Mouse (Mus musculus) hindbrain, embryonic 13.5 days (tissue): ENCODE results near the gene Pibf1. TPM values are rescaled to one million over a fixed set of nuclear protein-coding genes. Genes with fewer than 3 reads are reported as not detected.

Source experiments
- ATAC-seq: fragments of 200-750 bp; cut with Nextera tagmentation; 2 replicates; pipeline ENCODE4 v1.8.0; 2017; ENCODE audit warnings: moderate TSS enrichment; ENCODE audit not compliant: low FRiP score
- H3K27ac ChIP-seq: fragments of 300-500 bp; sonication (generic); 2 replicates; pipeline ENCODE4 v1.5.1; 2015; ENCODE audit warnings: inconsistent platforms, mild to moderate bottlenecking, moderate library complexity
- H3K27me3 ChIP-seq: fragments of 300-500 bp; sonication (generic); 2 replicates; pipeline ENCODE4 v1.6.1; 2015; ENCODE audit warnings: mild to moderate bottlenecking, inconsistent platforms
- H3K36me3 ChIP-seq: fragments of 300-500 bp; sonication (generic); 2 replicates; pipeline ENCODE4 v1.6.1; 2015; ENCODE audit warnings: mild to moderate bottlenecking, inconsistent platforms
- H3K4me1 ChIP-seq: fragments of 300-500 bp; sonication (generic); replicated peaks from 2 replicates; pipeline ENCODE4 v1.6.1; 2015; ENCODE audit warnings: inconsistent platforms
- H3K4me2 ChIP-seq: fragments of 300-500 bp; sonication (generic); 2 replicates; pipeline ENCODE4 v1.6.1; 2015; ENCODE audit warnings: inconsistent platforms, mild to moderate bottlenecking, moderate library complexity
- H3K4me3 ChIP-seq: fragments of 300-500 bp; sonication (generic); 2 replicates; pipeline ENCODE4 v1.5.1; 2015; ENCODE audit warnings: mild to moderate bottlenecking, inconsistent platforms
- H3K9ac ChIP-seq: fragments of 300-500 bp; sonication (generic); 2 replicates; pipeline ENCODE4 v1.6.1; 2015; ENCODE audit warnings: mild to moderate bottlenecking, inconsistent platforms
- H3K9me3 ChIP-seq: fragments of 300-500 bp; sonication (generic); 2 replicates; pipeline ENCODE4 v1.6.1; 2016; ENCODE audit warnings: inconsistent platforms
- WGBS: fragments of 180-500 bp; shearing (Covaris S2); methylation state at CpG from one replicate; pipeline ENCODE4 v1.1.7; 2015; 5-methylcytosine and 5-hydroxymethylcytosine counted together
- polyA plus RNA-seq: library from polyadenylated mRNA; unstranded; fragments of >200 nt; fragmentation: Nextera tagmentation; extraction: Ambion mirVana; gene quantifications from 2 replicates; pipeline ENCODE4 v1.2.1, GENCODE M21; 2015

The Pibf1 gene
- polyA plus RNA-seq, 1 experiment from 2014 or later: 19.8 TPM

DNA sequence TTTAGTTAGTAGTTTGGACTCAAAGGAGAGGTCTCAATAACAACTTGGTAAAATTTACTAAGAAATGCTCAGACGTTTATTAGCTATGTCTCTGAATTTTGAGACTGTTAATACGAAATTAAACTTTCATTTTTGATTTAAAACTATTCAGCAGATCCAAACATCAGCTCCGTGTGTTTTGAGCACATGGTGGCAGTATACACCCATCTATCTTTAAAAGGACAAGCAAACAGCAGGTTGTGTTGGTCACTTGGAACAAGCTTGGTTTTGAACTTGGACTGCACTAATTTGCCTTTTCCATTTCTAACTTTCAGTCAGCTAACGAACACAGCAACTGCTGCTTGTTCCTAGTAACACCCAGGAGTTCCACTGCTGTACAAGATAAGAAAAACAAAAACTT is 18.4 kb downstream of the Pibf1 start:
- no peak for ATAC-seq
- H3K4me1 ChIP-seq: no peaks in the 10 kb centered on the region
- H3K9me3 ChIP-seq: no peaks in the 10 kb centered on the region
- H3K27me3 ChIP-seq: no peaks in the 10 kb centered on the region
- 90% methylated on average over 4 of the region's 4 CpGs for WGBS
- H3K27ac ChIP-seq: no peak overlapping the region
- no peak overlapping the region for H3K4me2 ChIP-seq
- no peak overlapping the region for H3K9ac ChIP-seq
- H3K36me3 ChIP-seq: peaks cover 36% of the 10 kb centered on the region
- H3K4me3 ChIP-seq: no peak overlapping the region

DNA sequence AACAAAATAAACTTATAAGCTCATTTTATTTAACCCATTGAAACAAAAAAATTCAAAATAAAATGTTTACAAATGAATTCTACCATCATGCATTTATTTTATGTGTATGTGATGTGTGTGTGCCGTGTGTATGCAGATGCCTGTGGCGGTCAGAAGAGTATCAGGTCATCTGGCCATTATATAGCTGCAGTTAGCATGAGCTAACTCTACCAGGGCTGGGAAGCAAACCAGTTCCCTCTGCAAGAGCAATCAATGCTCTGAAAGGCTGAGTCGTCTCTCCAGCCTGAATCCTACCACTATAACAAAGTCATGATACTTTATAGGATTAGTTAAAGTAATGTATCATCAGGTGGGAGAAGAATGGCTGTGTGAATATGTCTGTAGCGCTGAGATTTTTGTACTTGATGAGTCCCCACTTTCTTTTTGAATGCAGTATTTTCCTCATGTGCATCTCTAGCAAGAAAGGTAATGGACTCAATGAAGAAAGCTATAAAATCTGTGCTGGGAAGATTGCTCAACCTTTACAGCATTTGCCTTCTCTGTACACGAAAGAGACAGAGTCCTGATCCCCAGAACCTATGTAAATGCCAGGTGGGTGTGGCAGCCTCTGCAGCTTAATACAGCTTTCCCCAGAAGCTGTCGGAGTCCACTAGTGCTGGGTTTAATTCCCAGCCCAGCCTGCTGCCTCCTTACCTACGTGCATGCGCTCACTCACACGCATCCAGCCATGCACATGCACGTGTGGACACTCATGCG is 22.5 kb downstream of the Pibf1 start:
- 91% methylated on average over 11 of the region's 11 CpGs for whole genome bisulfite sequencing
- H3K27ac ChIP-seq: no peak overlapping the region

GRCm38 (mm10) chr14:99124076-99124475 is 24.9 kb downstream of the Pibf1 start:
- H3K36me3 ChIP-seq: peaks cover 6% of the 10 kb centered on the region
- H3K27me3 ChIP-seq: no peaks in the 10 kb centered on the region
- no peaks in the 10 kb centered on the region for H3K9me3 ChIP-seq
- no peak overlapping the region for H3K4me2 ChIP-seq
- no peak overlapping the region for H3K9ac ChIP-seq
- no peak overlapping the region for H3K4me3 ChIP-seq
- H3K27ac ChIP-seq: no peak overlapping the region
- no peak for ATAC-seq
- H3K4me1 ChIP-seq: no peaks in the 10 kb centered on the region
- 86% methylated on average over 4 of the region's 4 CpGs for WGBS

More for the DNA sequence above, 22.5 kb downstream of the Pibf1 start:
- H3K9ac ChIP-seq: no peak overlapping the region
- no peaks in the 10 kb centered on the region for H3K4me1 ChIP-seq
- H3K4me2 ChIP-seq: no peak overlapping the region
- no peak for ATAC-seq
- no peaks in the 10 kb centered on the region for H3K27me3 ChIP-seq
- H3K36me3 ChIP-seq: peaks cover 11% of the 10 kb centered on the region
- no peaks in the 10 kb centered on the region for H3K9me3 ChIP-seq
- no peak overlapping the region for H3K4me3 ChIP-seq

- no peak overlapping the region for H3K27ac ChIP-seq
- no peak overlapping the region for H3K4me2 ChIP-seq
- no peak overlapping the region for H3K4me3 ChIP-seq
- no peak overlapping the region for H3K9ac ChIP-seq
- no peaks in the 10 kb centered on the region for H3K27me3 ChIP-seq
- H3K9me3 ChIP-seq: no peaks in the 10 kb centered on the region
- no peaks in the 10 kb centered on the region for H3K4me1 ChIP-seq
- no peak for ATAC-seq
- 92% methylated on average over 4 of the region's 4 CpGs for WGBS
- peaks cover 6% of the 10 kb centered on the region for H3K36me3 ChIP-seq
Measured at GRCm38 (mm10) chr14:99126713-99127112, 27.5 kb downstream of the Pibf1 start.

- Histone ChIP-seq H3K4me1 (no peaks in the 10 kb centered on the region), H3K9me3 (no peaks in the 10 kb centered on the region), H3K9ac (no peak overlapping the region), H3K27ac (no peak overlapping the region), H3K4me2 (no peak overlapping the region), H3K36me3 (0 out of 2 replicates have a peak, but pooled peaks cover 2% of the 10 kb centered on the region), H3K4me3 (no peak overlapping the region), H3K27me3 (no peaks in the 10 kb centered on the region)
- WGBS: 90% methylated on average over 1 of the region's 1 CpGs
- no peak for ATAC-seq
Measured at GRCm38 (mm10) chr14:99127509-99127908, 28.3 kb downstream of the Pibf1 start.

- no peaks in the 10 kb centered on the region for H3K27me3 ChIP-seq
- H3K4me1 ChIP-seq: no peaks in the 10 kb centered on the region
- H3K9ac ChIP-seq: no peak overlapping the region
- no peak overlapping the region for H3K4me3 ChIP-seq
- no peak for ATAC-seq
- no peaks in the 10 kb centered on the region for H3K9me3 ChIP-seq
- 91% methylated on average over 2 of the region's 2 CpGs for WGBS
- H3K4me2 ChIP-seq: no peak overlapping the region
- no peak overlapping the region for H3K27ac ChIP-seq
- H3K36me3 ChIP-seq: peaks cover 5% of the 10 kb centered on the region; the same call in 1 of the 2 replicates
Measured at GRCm38 (mm10) chr14:99129050-99129449, 29.8 kb downstream of the Pibf1 start.

DNA sequence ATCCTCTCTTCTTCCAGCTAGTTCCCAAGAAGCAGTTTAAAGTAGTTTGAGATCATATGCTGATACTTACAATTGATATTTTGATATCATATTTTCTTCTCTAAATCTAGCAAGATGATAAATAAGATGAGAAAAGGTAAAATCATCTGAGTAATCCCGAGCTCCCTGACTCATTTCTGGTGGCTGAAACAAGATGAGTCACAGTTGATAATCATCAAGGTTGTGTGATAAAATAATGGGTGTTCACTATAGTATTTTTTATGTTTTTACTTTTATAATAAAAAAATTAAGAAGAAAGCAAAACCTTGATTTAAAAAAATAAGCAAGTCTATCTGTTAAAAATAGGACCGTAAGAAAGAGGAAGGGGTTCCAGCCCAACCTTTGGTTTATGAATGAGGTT is 34.8 kb downstream of the Pibf1 start:
- ATAC-seq: no peak
- H3K36me3 ChIP-seq: peaks cover 20% of the 10 kb centered on the region
- H3K9ac ChIP-seq: no peak overlapping the region
- no peak overlapping the region for H3K27ac ChIP-seq
- 93% methylated on average over 2 of the region's 2 CpGs for WGBS
- H3K9me3 ChIP-seq: no peaks in the 10 kb centered on the region
- H3K4me2 ChIP-seq: no peak overlapping the region
- H3K4me1 ChIP-seq: no peaks in the 10 kb centered on the region
- no peaks in the 10 kb centered on the region for H3K27me3 ChIP-seq
- no peak overlapping the region for H3K4me3 ChIP-seq

- 91% methylated on average over 9 of the region's 9 CpGs for WGBS
- no peak overlapping the region for H3K4me2 ChIP-seq
- no peaks in the 10 kb centered on the region for H3K4me1 ChIP-seq
- H3K36me3 ChIP-seq: peaks cover 20% of the 10 kb centered on the region
- no peaks in the 10 kb centered on the region for H3K9me3 ChIP-seq
- no peak overlapping the region for H3K9ac ChIP-seq
- no peaks in the 10 kb centered on the region for H3K27me3 ChIP-seq
- no peak overlapping the region for H3K4me3 ChIP-seq
- ATAC-seq: no peak
- H3K27ac ChIP-seq: no peak overlapping the region
Measured at GRCm38 (mm10) chr14:99135761-99136160, 36.5 kb downstream of the Pibf1 start.

DNA sequence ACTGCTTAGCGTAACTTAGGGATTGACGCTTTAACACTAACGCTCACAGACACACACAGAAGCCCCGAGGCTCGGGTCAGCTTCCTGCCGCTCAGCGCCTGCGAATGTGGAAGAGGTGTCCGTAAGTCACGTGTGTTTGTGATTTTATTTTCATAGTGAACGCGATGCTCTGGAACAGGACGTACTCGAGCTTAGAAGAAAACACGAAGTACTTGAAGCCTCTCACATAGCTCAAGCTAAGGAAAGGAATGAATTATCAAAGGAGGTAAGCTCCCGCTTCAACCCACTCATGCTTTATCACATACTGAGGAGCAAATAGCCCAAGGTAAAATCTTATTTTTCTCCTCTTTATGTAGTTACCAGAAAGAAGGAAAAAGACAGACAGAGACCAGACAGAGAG is 37.1 kb downstream of the Pibf1 start:
- no peaks in the 10 kb centered on the region for H3K4me1 ChIP-seq
- no peak overlapping the region for H3K9ac ChIP-seq
- 95% methylated on average over 16 of the region's 16 CpGs for WGBS
- H3K9me3 ChIP-seq: no peaks in the 10 kb centered on the region
- ATAC-seq: no peak
- H3K27ac ChIP-seq: no peak overlapping the region
- H3K36me3 ChIP-seq: peaks cover 20% of the 10 kb centered on the region
- H3K4me2 ChIP-seq: no peak overlapping the region
- no peak overlapping the region for H3K4me3 ChIP-seq
- no peaks in the 10 kb centered on the region for H3K27me3 ChIP-seq

DNA sequence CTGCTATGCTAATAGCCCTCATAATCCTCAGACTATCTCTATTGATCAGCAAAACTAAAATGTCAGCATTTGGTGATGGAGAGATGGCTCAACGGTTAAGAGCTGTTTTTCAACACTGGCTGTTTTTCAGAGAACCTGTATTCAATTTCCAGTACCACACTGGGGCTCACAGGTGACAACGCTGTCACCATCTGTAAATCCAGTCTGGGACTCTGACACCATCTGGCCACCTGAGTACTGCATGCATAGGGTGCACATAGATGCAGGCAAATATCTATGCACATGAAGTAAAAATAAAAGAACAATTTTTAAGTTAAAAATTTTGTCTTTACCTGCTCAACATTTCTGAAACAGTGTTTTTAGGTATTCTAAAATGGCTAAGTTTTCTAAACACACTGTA is 40.8 kb downstream of the Pibf1 start:
- H3K4me3 ChIP-seq: no peak overlapping the region
- no peak for ATAC-seq
- H3K9ac ChIP-seq: no peak overlapping the region
- 94% methylated on average over 2 of the region's 2 CpGs for WGBS
- no peaks in the 10 kb centered on the region for H3K9me3 ChIP-seq
- H3K36me3 ChIP-seq: peaks cover 16% of the 10 kb centered on the region
- H3K27ac ChIP-seq: no peak overlapping the region
- H3K4me1 ChIP-seq: no peaks in the 10 kb centered on the region
- H3K4me2 ChIP-seq: no peak overlapping the region
- no peaks in the 10 kb centered on the region for H3K27me3 ChIP-seq

- Histone ChIP-seq H3K36me3 (peaks cover 5% of the 10 kb centered on the region), H3K4me3 (no peak overlapping the region), H3K27me3 (no peaks in the 10 kb centered on the region), H3K9ac (no peak overlapping the region), H3K9me3 (no peaks in the 10 kb centered on the region), H3K27ac (no peak overlapping the region), H3K4me2 (no peak overlapping the region), H3K4me1 (no peaks in the 10 kb centered on the region)
- peak; percentile 95 for ATAC-seq
- 22% methylated on average over 15 of the region's 15 CpGs for WGBS
Measured at GRCm38 (mm10) chr14:99141786-99142633, 42.8 kb downstream of the Pibf1 start.

DNA sequence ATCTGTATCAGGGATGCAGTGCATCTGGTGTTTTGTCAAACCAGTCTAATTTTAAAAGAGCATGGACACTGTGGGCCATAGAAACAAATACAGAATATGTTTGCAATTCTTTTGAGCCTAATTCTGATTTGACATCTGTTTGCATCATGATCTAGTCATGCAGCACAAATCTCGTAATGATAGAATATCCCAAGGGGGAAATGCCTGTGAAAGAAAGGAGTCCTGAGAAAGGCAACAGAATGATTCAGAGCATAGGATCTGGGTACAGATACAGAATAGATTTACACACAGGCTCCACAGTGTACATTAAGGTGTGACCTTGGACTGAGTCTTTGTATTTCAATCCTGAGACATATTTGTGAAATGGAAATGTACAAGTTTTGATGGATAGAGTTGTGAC is 47.6 kb downstream of the Pibf1 start:
- Histone ChIP-seq H3K4me1 (0 out of 2 replicates have a peak, but pooled peaks cover 3% of the 10 kb centered on the region), H3K9me3 (no peaks in the 10 kb centered on the region), H3K36me3 (peaks cover 10% of the 10 kb centered on the region), H3K9ac (no peak overlapping the region), H3K27ac (no peak overlapping the region), H3K4me2 (no peak overlapping the region), H3K27me3 (no peaks in the 10 kb centered on the region), H3K4me3 (no peak overlapping the region)
- 35% methylated on average over 1 of the region's 1 CpGs for WGBS
- ATAC-seq: no peak
